In genomic region chr3:124581001-124581400, GRCm38 (mm10) we compare ENCODE assay signal across 38 mouse cellular contexts. TPM values are rescaled to one million over a fixed set of nuclear protein-coding genes. Genes with fewer than 3 reads are reported as not detected.
"Had no signal": no experiment of that assay in that cellular context is flagged by ENCODE, and none has a peak within 500 bp of the region (broad histone marks: within the 10 kb centered on the region; RNA-seq: fewer than 3 reads in every experiment).

Gene 1700003H04Rik, minus strand, starts transcription at chr3:124581101.

- H3K27ac ChIP-seq: left cerebral cortex, adult 2 months; limb, embryonic 10.5 days; limb, embryonic 12.5 days; limb, embryonic 13.5 days; limb, embryonic 15.5 days; liver, embryonic 12.5 days; liver, embryonic 13.5 days; liver, embryonic 14.5 days; liver, embryonic 15.5 days; lung, embryonic 15.5 days; macrophage; midbrain, embryonic 10.5 days; midbrain, embryonic 12.5 days; midbrain, embryonic 13.5 days; midbrain, embryonic 15.5 days had no signal

- H3K27me3 ChIP-seq: limb, embryonic 12.5 days; limb, embryonic 13.5 days; limb, embryonic 15.5 days; liver, embryonic 12.5 days; liver, embryonic 13.5 days; liver, embryonic 15.5 days; lung, embryonic 15.5 days; megakaryocyte, embryonic 14.5 days; midbrain, embryonic 12.5 days; midbrain, embryonic 13.5 days; midbrain, embryonic 15.5 days had no signal

- ATAC-seq: liver, embryonic 12.5 days; liver, postnatal 0 days; lung, postnatal 0 days; midbrain, embryonic 13.5 days; midbrain, embryonic 15.5 days; midbrain, embryonic 16.5 days had no signal

- H3K4me3 ChIP-seq: left cerebral cortex, adult 2 months; limb, embryonic 10.5 days; limb, embryonic 12.5 days; limb, embryonic 13.5 days; limb, embryonic 15.5 days; liver, embryonic 12.5 days; liver, embryonic 13.5 days; liver, embryonic 15.5 days; lung, embryonic 15.5 days; megakaryocyte, embryonic 14.5 days; midbrain, embryonic 10.5 days; midbrain, embryonic 12.5 days; midbrain, embryonic 13.5 days; midbrain, embryonic 15.5 days; myocyte had no signal

- DNase-seq: left cerebral cortex, postnatal 4 days; liver; liver, embryonic 13.5 days; liver, postnatal 0 days; lung, adult 18-20 months; lung, adult 2 months; lung, embryonic 14.5 days; lung, postnatal 10 days; lung, postnatal 14 days; lung, postnatal 36 days; lung, postnatal 4 days; midbrain, embryonic 14.5 days had no signal

- H3K4me1 ChIP-seq: limb, embryonic 10.5 days; limb, embryonic 12.5 days; limb, embryonic 13.5 days; limb, embryonic 15.5 days; liver, embryonic 12.5 days; liver, embryonic 13.5 days; liver, embryonic 15.5 days; lung, embryonic 15.5 days; megakaryocyte, embryonic 14.5 days; midbrain, embryonic 10.5 days; midbrain, embryonic 12.5 days; midbrain, embryonic 13.5 days; midbrain, embryonic 15.5 days had no signal

- H3K36me3 ChIP-seq: limb, embryonic 10.5 days; limb, embryonic 12.5 days; limb, embryonic 13.5 days; limb, embryonic 15.5 days; liver, embryonic 12.5 days; liver, embryonic 13.5 days; liver, embryonic 15.5 days; lung, embryonic 15.5 days; midbrain, embryonic 10.5 days; midbrain, embryonic 12.5 days; midbrain, embryonic 13.5 days; midbrain, embryonic 15.5 days had no signal

RNA-seq across cellular contexts. Expression of gene 1700003H04Rik, which starts in this region (rescaled TPM):
- polyA plus RNA-seq: limb, embryonic 10.5 days; limb, embryonic 11.5 days; limb, embryonic 12.5 days; limb, embryonic 13.5 days; limb, embryonic 14.5 days; limb, embryonic 15.5 days; liver, adult 2 months; liver, embryonic 11.5 days; liver, embryonic 12.5 days; liver, embryonic 13.5 days; liver, embryonic 14.5 days; liver, embryonic 15.5 days; liver, embryonic 16.5 days; liver, postnatal 0 days; lung, adult 2 months; lung, embryonic 14.5 days; lung, embryonic 15.5 days; lung, embryonic 16.5 days; lung, postnatal 0 days; macrophage; midbrain, embryonic 10.5 days; midbrain, embryonic 11.5 days; midbrain, embryonic 12.5 days; midbrain, embryonic 13.5 days; midbrain, embryonic 14.5 days; midbrain, embryonic 15.5 days; midbrain, embryonic 16.5 days; midbrain, postnatal 0 days; myocyte had no signal
